Mouse (Mus musculus) adrenal gland, adult 18-20 months (tissue): ENCODE data around the gene Noxa1. TPM values are rescaled to one million over a fixed set of nuclear protein-coding genes. Genes with fewer than 3 reads are reported as not detected.

Experiments
- DNase-seq, 2 experiments: peaks; one replicate each; pipeline ENCODE4 v3.0.0; 2021 to 2022; ENCODE audit warnings: low spot score in 2 of 2
- microRNA-seq, 2 experiments: library from miRNA; unstranded; fragments of <30 nt; microRNA quantifications; one replicate each; pipeline ENCODE4 v1.2.0; 2021; ENCODE audit warnings: borderline number of aligned reads in 2 of 2
- total RNA-seq, 2 experiments: library from RNA; stranded (reverse); gene quantifications; 1 replicate in 1 of 2; 2 replicates in 1 of 2; pipeline ENCODE4 v1.2.3; 2021

Gene Noxa1
- total RNA-seq, 2 experiments from 2014 or later = not detected

GRCm38 (mm10) chr2:25050921-25051320 lies 44.0 kb downstream of the Noxa1 start:
- DNase-seq = no peak

DNA sequence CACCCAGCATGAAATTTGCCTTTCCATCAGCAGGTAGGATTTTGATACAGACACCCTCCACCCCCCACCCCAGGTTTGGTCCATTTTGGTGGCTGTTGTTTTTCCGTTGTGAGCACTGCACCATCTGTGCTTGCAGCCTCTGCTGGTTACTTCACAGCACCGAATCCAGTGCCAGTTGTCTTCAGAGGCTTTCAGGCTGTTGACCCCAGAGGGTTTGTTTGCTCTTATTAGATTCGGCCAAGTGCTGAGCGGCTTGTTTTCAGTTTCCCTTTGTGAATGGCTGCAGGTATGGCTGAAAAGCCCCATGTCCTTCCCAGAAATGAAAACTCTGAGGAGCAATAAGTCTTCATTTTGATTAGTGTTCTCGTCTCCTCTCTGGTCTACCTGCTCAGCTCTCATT lies 54.9 kb downstream of the Noxa1 start:
- no peak for DNase-seq

Small RNA genes lying within 50 kb of the gene (microRNA-seq; reads per million reads assigned to microRNA genes)
- 0 reads per million in 2 experiments for gene Gm24328
- gene Mir7664 = 0 reads per million in 2 experiments

Other genes with a start within 250 kb of the Noxa1 start
- 10 to 100 TPM; 46.6 to 50.1 TPM for gene Ehmt1, start 175.5 kb downstream of the Noxa1 start, total RNA-seq
- gene Arrdc1, start 159.9 kb downstream of the Noxa1 start, total RNA-seq = 1 to 10 TPM; 9.2 to 9.9 TPM
- gene Zmynd19, start 145.4 kb downstream of the Noxa1 start, total RNA-seq = 10 to 100 TPM; 21.6 to 30.4 TPM
- gene Dph7, start 132.7 kb downstream of the Noxa1 start, total RNA-seq = 10 to 100 TPM in 1 of 2 experiments, 1 to 10 TPM in 1; 6.6 to 10.8 TPM
- gene Mrpl41, start 120.1 kb downstream of the Noxa1 start, total RNA-seq = 10 to 100 TPM; 85.2 to 88.0 TPM
- 10 to 100 TPM; 36.3 to 47.2 TPM for gene Pnpla7, start 119.1 kb downstream of the Noxa1 start, total RNA-seq
- 10 to 100 TPM; 43.4 to 55.4 TPM for gene Nsmf, start 40.8 kb downstream of the Noxa1 start, total RNA-seq
- gene Entpd8, start 14.8 kb downstream of the Noxa1 start, total RNA-seq = not detected
- 1 to 10 TPM; 2.3 to 3.5 TPM for gene Nrarp, start 85.6 kb upstream of the Noxa1 start, total RNA-seq
- gene Tor4a, start 101.7 kb upstream of the Noxa1 start, total RNA-seq = 10 to 100 TPM; 11.6 to 19.5 TPM
- 10 to 100 TPM; 48.8 to 49.5 TPM for gene Nelfb, start 116.3 kb upstream of the Noxa1 start, total RNA-seq
- not detected for gene Stpg3, start 119.5 kb upstream of the Noxa1 start, total RNA-seq
- gene Fam166a, start 123.6 kb upstream of the Noxa1 start, total RNA-seq = not detected
- 100 to 1,000 TPM; 284 to 287 TPM for gene Tubb4b, start 129.6 kb upstream of the Noxa1 start, total RNA-seq
- gene Slc34a3, start 139.2 kb upstream of the Noxa1 start, total RNA-seq = not detected
- gene Rnf224, start 141.6 kb upstream of the Noxa1 start, total RNA-seq = not detected
- gene Rnf208, start 147.1 kb upstream of the Noxa1 start, total RNA-seq = 1 to 10 TPM; 7.9 to 8.3 TPM
- gene Cysrt1, start 147.3 kb upstream of the Noxa1 start, total RNA-seq = not detected
- 1 to 10 TPM; 2.2 to 5.7 TPM for gene AL732309.1, start 151.7 kb upstream of the Noxa1 start, total RNA-seq
- 10 to 100 TPM; 19.5 to 24.4 TPM for gene Tmem203, start 160.3 kb upstream of the Noxa1 start, total RNA-seq
- gene Tprn, start 167.5 kb upstream of the Noxa1 start, total RNA-seq = 1 to 10 TPM; 8.2 to 9.4 TPM
- gene Ssna1, start 177.3 kb upstream of the Noxa1 start, total RNA-seq = 10 to 100 TPM; 37.2 to 40.1 TPM
- 10 to 100 TPM; 75.5 to 82.4 TPM for gene Anapc2, start 177.3 kb upstream of the Noxa1 start, total RNA-seq
- gene Tmem210, start 193.0 kb upstream of the Noxa1 start, total RNA-seq = not detected
- not detected for gene Lrrc26, start 194.8 kb upstream of the Noxa1 start, total RNA-seq
- 10 to 100 TPM; 10.0 to 10.5 TPM for gene Grin1, start 224.0 kb upstream of the Noxa1 start, total RNA-seq
- gene Man1b1, start 237.2 kb upstream of the Noxa1 start, total RNA-seq = 10 to 100 TPM; 59.0 to 63.2 TPM